Mouse (Mus musculus): Measurements from ENCODE around the gene Ptprcap. TPM values are rescaled to one million over a fixed set of nuclear protein-coding genes. Genes with fewer than 3 reads are reported as not detected.

Gene Ptprcap
- polyA plus RNA-seq, 1 experiment from 2014 or later: 1.1 TPM

GRCm38 (mm10) chr19:4156771-4157170 lies 3.4 kb downstream of the Ptprcap start:
- Histone ChIP-seq H3K27me3 (replicated peaks) (no peaks in the 10 kb centered on the region), H3K4me3 (no peak overlapping the region), H3K4me2 (no peak overlapping the region), H3K4me1 (replicated peaks) (peaks cover 26% of the 10 kb centered on the region), H3K36me3 (peaks cover 81% of the 10 kb centered on the region), H3K9ac (no peak overlapping the region), H3K9me3 (replicated peaks) (no peaks in the 10 kb centered on the region), H3K27ac (ENCODE audit: poor library complexity, severe bottlenecking) (no peak overlapping the region)
- ATAC-seq (ENCODE audit: insufficient number of reproducible peaks, low FRiP score): no peak
- 92% methylated on average over 12 of the region's 12 CpGs for WGBS

GRCm38 (mm10) chr19:4159049-4159448 lies 5.6 kb downstream of the Ptprcap start:
- H3K36me3 ChIP-seq: peaks cover 63% of the 10 kb centered on the region
- 95% methylated on average over 8 of the region's 8 CpGs for WGBS

GRCm38 (mm10) chr19:4162646-4163542 lies 9.5 kb downstream of the Ptprcap start, which contains the start of gene Rps6kb2:
Gene Rps6kb2 (minus strand): TSS chr19:4163354.
- peak within 1 kb of the TSS; percentile 93 for H3K9ac ChIP-seq
- H3K9me3 ChIP-seq (replicated peaks): no peaks in the 10 kb centered on the region
- peak within 1 kb of the TSS; percentile 41 for H3K27ac ChIP-seq (ENCODE audit: poor library complexity, severe bottlenecking)
- H3K36me3 ChIP-seq: peaks cover 38% of the 10 kb centered on the region
- peaks cover 24% of the 10 kb centered on the region for H3K4me1 ChIP-seq (replicated peaks)
- no peaks in the 10 kb centered on the region for H3K27me3 ChIP-seq (replicated peaks)
- 6% methylated on average over 42 of the region's 42 CpGs for WGBS
- peak; percentile 85 for ATAC-seq (ENCODE audit: insufficient number of reproducible peaks, low FRiP score)
- H3K4me2 ChIP-seq: peak within 1 kb of the TSS; percentile 95
- peak within 1 kb of the TSS; percentile 73 for H3K4me3 ChIP-seq

More at GRCm38 (mm10) chr19:4159049-4159448, 5.6 kb downstream of the Ptprcap start:
- no peak overlapping the region for H3K4me2 ChIP-seq
- H3K27ac ChIP-seq (ENCODE audit: poor library complexity, severe bottlenecking): no peak overlapping the region
- no peak for ATAC-seq (ENCODE audit: insufficient number of reproducible peaks, low FRiP score)
- H3K9me3 ChIP-seq (replicated peaks): no peaks in the 10 kb centered on the region
- no peak overlapping the region for H3K4me3 ChIP-seq
- peaks cover 22% of the 10 kb centered on the region for H3K4me1 ChIP-seq (replicated peaks)
- no peak overlapping the region for H3K9ac ChIP-seq
- H3K27me3 ChIP-seq (replicated peaks): no peaks in the 10 kb centered on the region

GRCm38 (mm10) chr19:4163543-4163887 lies 10.1 kb downstream of the Ptprcap start:
- H3K4me1 ChIP-seq (replicated peaks): peaks cover 24% of the 10 kb centered on the region
- no peaks in the 10 kb centered on the region for H3K9me3 ChIP-seq (replicated peaks)
- H3K27me3 ChIP-seq (replicated peaks): no peaks in the 10 kb centered on the region
- H3K4me2 ChIP-seq: peak overlapping the region; percentile 95
- peak overlapping the region; percentile 41; the same call in 1 of the 2 replicates for H3K27ac ChIP-seq (ENCODE audit: poor library complexity, severe bottlenecking)
- H3K4me3 ChIP-seq: peak overlapping the region; percentile 73
- peak overlapping the region; percentile 58; the same call in 1 of the 2 replicates for H3K9ac ChIP-seq
- H3K36me3 ChIP-seq: peaks cover 32% of the 10 kb centered on the region
- 39% methylated on average over 4 of the region's 4 CpGs for WGBS
- ATAC-seq (ENCODE audit: insufficient number of reproducible peaks, low FRiP score): no peak

- no peaks in the 10 kb centered on the region for H3K27me3 ChIP-seq (replicated peaks)
- no peaks in the 10 kb centered on the region for H3K9me3 ChIP-seq (replicated peaks)
- no peak overlapping the region for H3K27ac ChIP-seq (ENCODE audit: poor library complexity, severe bottlenecking)
- no peak for ATAC-seq (ENCODE audit: insufficient number of reproducible peaks, low FRiP score)
- 76% methylated on average over 3 of the region's 3 CpGs for WGBS
- H3K4me2 ChIP-seq: no peak overlapping the region
- H3K36me3 ChIP-seq: peaks cover 26% of the 10 kb centered on the region
- no peak overlapping the region for H3K4me3 ChIP-seq
- peaks cover 24% of the 10 kb centered on the region for H3K4me1 ChIP-seq (replicated peaks)
- no peak overlapping the region for H3K9ac ChIP-seq
These were observed 10.7 kb downstream of the Ptprcap start for GRCm38 (mm10) chr19:4164100-4164499.

- Histone ChIP-seq H3K4me1 (replicated peaks) (peaks cover 25% of the 10 kb centered on the region), H3K9ac (0 out of 2 replicates have a peak overlapping the region, but pooled peaks have one; percentile 2), H3K36me3 (peaks cover 20% of the 10 kb centered on the region), H3K4me2 (no peak overlapping the region), H3K9me3 (replicated peaks) (no peaks in the 10 kb centered on the region), H3K27ac (ENCODE audit: poor library complexity, severe bottlenecking) (no peak overlapping the region), H3K27me3 (replicated peaks) (no peaks in the 10 kb centered on the region), H3K4me3 (no peak overlapping the region)
- WGBS: 73% methylated on average over 2 of the region's 2 CpGs
- no peak for ATAC-seq (ENCODE audit: insufficient number of reproducible peaks, low FRiP score)
These were observed 11.3 kb downstream of the Ptprcap start for GRCm38 (mm10) chr19:4164721-4165120.

- H3K27me3 ChIP-seq (replicated peaks): no peaks in the 10 kb centered on the region
- H3K36me3 ChIP-seq: 0 out of 2 replicates have a peak, but pooled peaks cover 2% of the 10 kb centered on the region
- WGBS: 47% methylated on average over 9 of the region's 9 CpGs
- H3K4me1 ChIP-seq (replicated peaks): peaks cover 40% of the 10 kb centered on the region
- H3K4me3 ChIP-seq: no peak overlapping the region
- no peaks in the 10 kb centered on the region for H3K9me3 ChIP-seq (replicated peaks)
- H3K9ac ChIP-seq: peak overlapping the region; percentile 1; the same call in 1 of the 2 replicates
- H3K4me2 ChIP-seq: no peak overlapping the region
- no peak for ATAC-seq (ENCODE audit: insufficient number of reproducible peaks, low FRiP score)
- H3K27ac ChIP-seq (ENCODE audit: poor library complexity, severe bottlenecking): peak overlapping the region; percentile 50
These were observed 13.5 kb downstream of the Ptprcap start for GRCm38 (mm10) chr19:4166678-4167476.

GRCm38 (mm10) chr19:4169378-4169784 lies 16.0 kb downstream of the Ptprcap start:
- under 1% methylated on average over 43 of the region's 43 CpGs for WGBS
- peak overlapping the region; percentile 48 for H3K4me3 ChIP-seq
- H3K9me3 ChIP-seq (replicated peaks): no peaks in the 10 kb centered on the region
- peak overlapping the region; percentile 80 for H3K27ac ChIP-seq (ENCODE audit: poor library complexity, severe bottlenecking)
- no peaks in the 10 kb centered on the region for H3K27me3 ChIP-seq (replicated peaks)
- ATAC-seq (ENCODE audit: insufficient number of reproducible peaks, low FRiP score): peak; percentile 96
- peaks cover 36% of the 10 kb centered on the region for H3K4me1 ChIP-seq (replicated peaks)
- no peaks in the 10 kb centered on the region for H3K36me3 ChIP-seq
- peak overlapping the region; percentile 83 for H3K4me2 ChIP-seq
- peak overlapping the region; percentile 86 for H3K9ac ChIP-seq

GRCm38 (mm10) chr19:4169810-4170209 lies 16.4 kb downstream of the Ptprcap start:
- WGBS: 9% methylated on average over 27 of the region's 27 CpGs
- no peaks in the 10 kb centered on the region for H3K36me3 ChIP-seq
- H3K9ac ChIP-seq: peak overlapping the region; percentile 86
- H3K4me2 ChIP-seq: peak overlapping the region; percentile 83
- ATAC-seq (ENCODE audit: insufficient number of reproducible peaks, low FRiP score): peak; percentile 45
- H3K9me3 ChIP-seq (replicated peaks): no peaks in the 10 kb centered on the region
- peak overlapping the region; percentile 80 for H3K27ac ChIP-seq (ENCODE audit: poor library complexity, severe bottlenecking)
- peak overlapping the region; percentile 48 for H3K4me3 ChIP-seq
- peaks cover 36% of the 10 kb centered on the region for H3K4me1 ChIP-seq (replicated peaks)
- no peaks in the 10 kb centered on the region for H3K27me3 ChIP-seq (replicated peaks)

GRCm38 (mm10) chr19:4170723-4171392 lies 17.5 kb downstream of the Ptprcap start:
- Histone ChIP-seq H3K4me2 (peak overlapping the region; percentile 0; the same call in 1 of the 2 replicates), H3K9me3 (replicated peaks) (no peaks in the 10 kb centered on the region), H3K36me3 (no peaks in the 10 kb centered on the region), H3K27ac (ENCODE audit: poor library complexity, severe bottlenecking) (no peak overlapping the region), H3K4me1 (replicated peaks) (peaks cover 46% of the 10 kb centered on the region), H3K9ac (peak overlapping the region; percentile 28; the same call in 1 of the 2 replicates), H3K27me3 (replicated peaks) (no peaks in the 10 kb centered on the region), H3K4me3 (no peak overlapping the region)
- no peak for ATAC-seq (ENCODE audit: insufficient number of reproducible peaks, low FRiP score)
- WGBS: 85% methylated on average over 10 of the region's 10 CpGs
